Mouse (Mus musculus) layer of hippocampus, adult 18-20 months (tissue): ENCODE measurements around the gene Gm14326. TPM values are rescaled to one million over a fixed set of nuclear protein-coding genes. Genes with fewer than 3 reads are reported as not detected.
A peak's percentile ranks its signal among the peaks of the same experiment; 100 is the strongest.
"Not testable (repeated sequence)": the region's sequence is repeated elsewhere in the genome, so short reads cannot be mapped to it uniquely, and the experiment has no call there.

ENCODE experiments used
- DNase-seq, 2 experiments: peaks; one replicate each; pipeline ENCODE4 v3.0.0; 2022; ENCODE audit warnings: low spot score in 2 of 2
- long read RNA-seq: library from polyadenylated mRNA; stranded (forward); transcript quantifications from one replicate; pipeline ENCODE4 v2.0.0, GENCODE M21; 2021
- total RNA-seq, 2 experiments: library from RNA; stranded (reverse); gene quantifications; 2 replicates each; pipeline ENCODE4 v1.2.3; 2021

Gene Gm14326
- 10 to 100 TPM; 54.9 to 59.3 TPM for total RNA-seq
- long read RNA-seq, transcript Gm14326-201 (4 exons, 767 nt): major isoform, 12 of 19 reads
- long read RNA-seq, partial matches to known transcripts: 0 of 19 reads
- long read RNA-seq, other reads (novel, unspliced or antisense): 6 of 19 reads

DNA sequence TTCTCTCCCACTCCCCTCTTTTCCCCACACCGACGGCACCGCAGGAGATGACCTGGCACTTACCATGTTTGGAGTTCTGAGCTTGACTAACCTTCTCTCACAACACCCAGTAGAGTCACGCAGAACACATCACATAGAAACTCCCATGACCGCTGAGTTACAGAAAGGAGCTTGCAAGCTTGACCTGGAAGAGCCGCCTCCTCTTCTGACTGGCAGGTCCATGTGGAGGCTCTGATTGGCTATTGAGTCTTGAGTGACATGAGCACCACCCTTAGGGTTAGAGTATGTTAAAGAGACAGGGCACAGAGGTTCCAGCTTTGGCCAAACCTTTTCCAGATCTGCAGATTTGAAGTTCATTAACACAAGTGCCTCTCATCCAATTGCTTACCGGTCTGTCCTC lies at the start of gene Gm14326:
Gene Gm14326, minus strand, starts transcription at position 153 of the 400 bp plus-strand sequence.
- DNase-seq: peak; percentile 89 to 95

- DNase-seq: not testable (repeated sequence)
Measured at GRCm38 (mm10) chr2:177974814-177975213, 17.7 kb upstream of the Gm14326 start.

- DNase-seq: peak; percentile 6 to 30
Measured at GRCm38 (mm10) chr2:177956734-177957133, 363 bp downstream of the Gm14326 start.

DNA sequence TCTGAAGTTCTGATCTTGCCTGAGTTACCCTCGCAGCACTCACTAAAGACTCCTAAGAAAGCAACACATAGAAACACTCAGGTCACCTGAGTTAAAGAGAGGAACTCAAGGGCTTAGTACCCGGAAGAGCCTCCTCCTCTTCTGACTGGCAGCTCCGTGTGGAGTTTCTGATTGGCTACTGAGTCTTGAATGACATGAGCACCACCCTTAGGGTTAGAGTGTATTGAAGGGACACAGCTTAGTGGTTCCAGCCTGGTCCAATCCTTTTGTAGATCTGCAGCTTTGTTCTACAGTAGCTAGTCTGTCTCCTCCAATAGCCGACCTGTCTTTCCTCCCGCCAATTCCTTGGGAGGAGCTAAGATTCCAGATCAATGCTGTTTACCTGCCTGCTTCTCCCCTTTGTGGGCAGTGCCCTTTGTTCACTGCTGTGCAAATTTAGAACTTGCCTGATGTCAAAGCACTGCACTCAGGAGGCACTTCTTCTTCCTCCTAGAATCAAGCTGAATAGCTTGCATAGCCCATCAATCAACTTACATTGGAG lies 31.5 kb downstream of the Gm14326 start, which contains the start of gene Zfp972:
Gene Zfp972, minus strand, starts transcription at position 51 of the 541 bp plus-strand sequence.
- DNase-seq: not testable (repeated sequence)

- DNase-seq: not testable (repeated sequence)
Measured at GRCm38 (mm10) chr2:177903276-177903675, 53.8 kb downstream of the Gm14326 start.

- DNase-seq: not testable (repeated sequence)
Measured at GRCm38 (mm10) chr2:177898171-177898570, 58.9 kb downstream of the Gm14326 start.

GRCm38 (mm10) chr2:177897046-177897578 lies 60.0 kb downstream of the Gm14326 start, which contains the start of gene Gm14327:
Gm14327 (plus strand) TSS chr2:177897096.
- not testable (repeated sequence) for DNase-seq

- DNase-seq: not testable (repeated sequence)
Measured at GRCm38 (mm10) chr2:177887743-177888142, 69.4 kb downstream of the Gm14326 start.

Other genes starting within 250 kb of the Gm14326 start
- gene Gm14322, start 198.0 kb downstream of the Gm14326 start, total RNA-seq: 10 to 100 TPM; 41.5 to 42.0 TPM
- 100 to 1,000 TPM; 130 to 162 TPM for gene Gm14325, start 117.0 kb downstream of the Gm14326 start, total RNA-seq
- gene Gm14327, start 60.2 kb downstream of the Gm14326 start, total RNA-seq: 1 to 10 TPM; 4.6 to 7.8 TPM
- gene Zfp972, start 31.7 kb downstream of the Gm14326 start, total RNA-seq: 1 to 10 TPM in 1 of 2 experiments, under 1 TPM in 1; 0.86 to 2.0 TPM
- 10 to 100 TPM; 32.8 to 33.8 TPM for gene Zfp971, start 66.0 kb upstream of the Gm14326 start, total RNA-seq
- 10 to 100 TPM; 29.1 to 31.8 TPM for gene Zfp931, start 121.2 kb upstream of the Gm14326 start, total RNA-seq
- gene Phactr3, start 161.7 kb upstream of the Gm14326 start, total RNA-seq: 100 to 1,000 TPM; 146 to 149 TPM